Mouse (Mus musculus): ENCODE results near the gene Emilin2. TPM values are rescaled to one million over a fixed set of nuclear protein-coding genes. Genes with fewer than 3 reads are reported as not detected.

Gene Emilin2
- polyA plus RNA-seq, 1 experiment, result 32.0 TPM

DNA sequence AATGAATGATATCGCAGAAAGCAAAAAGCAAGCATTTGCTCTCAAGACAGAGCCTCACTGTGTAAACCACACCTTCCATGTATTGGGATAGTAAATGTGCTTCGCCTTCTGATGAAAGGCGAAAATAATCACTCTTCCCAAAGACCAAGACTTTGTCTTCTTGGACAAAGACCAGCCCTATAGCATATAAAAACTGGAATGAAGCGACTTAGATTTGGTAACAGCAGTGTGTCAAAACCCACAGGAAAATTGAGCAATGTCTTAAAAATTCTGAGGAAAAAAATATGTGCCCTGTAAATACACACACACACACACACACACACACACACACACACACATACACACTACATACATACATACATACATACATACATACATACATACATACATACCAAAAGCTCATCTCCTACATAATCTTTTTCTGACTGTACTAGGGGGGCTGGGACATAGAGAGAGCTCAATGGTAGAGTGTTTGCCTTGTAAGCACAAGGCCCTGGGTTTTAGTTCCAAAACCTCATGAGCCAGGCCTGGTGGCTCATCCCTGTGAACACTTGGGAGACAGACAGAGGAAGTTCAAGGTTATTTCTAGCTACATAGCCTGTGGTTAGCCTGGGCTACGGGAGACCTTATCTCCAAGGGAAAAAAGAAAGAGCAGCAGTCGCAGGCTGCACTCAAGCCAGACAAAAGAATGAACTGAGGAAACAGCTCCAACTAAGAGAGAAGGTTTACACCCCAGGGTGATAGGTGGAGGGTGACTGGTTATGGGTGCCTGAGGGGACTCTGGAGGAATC, 33.9 kb downstream of the Emilin2 start:
- no peaks in the 10 kb centered on the region for H3K9me3 ChIP-seq (ENCODE audit: control insufficient read depth, low read length)
- no peak overlapping the region for H3K4me3 ChIP-seq (replicated peaks)
- no peaks in the 10 kb centered on the region for H3K27me3 ChIP-seq (ENCODE audit: control insufficient read depth)
- H3K36me3 ChIP-seq (ENCODE audit: control insufficient read depth), result peaks cover 47% of the 10 kb centered on the region
- TF ChIP-seq TAL1 (IDR thresholded peaks at IDR 0.05; ENCODE audit: low read length) (no peak), GATA1 (IDR thresholded peaks at IDR 0.05; ENCODE audit: low read length) (no peak)
- H3K4me1 ChIP-seq (ENCODE audit: control insufficient read depth), result peaks cover 64% of the 10 kb centered on the region

DNA sequence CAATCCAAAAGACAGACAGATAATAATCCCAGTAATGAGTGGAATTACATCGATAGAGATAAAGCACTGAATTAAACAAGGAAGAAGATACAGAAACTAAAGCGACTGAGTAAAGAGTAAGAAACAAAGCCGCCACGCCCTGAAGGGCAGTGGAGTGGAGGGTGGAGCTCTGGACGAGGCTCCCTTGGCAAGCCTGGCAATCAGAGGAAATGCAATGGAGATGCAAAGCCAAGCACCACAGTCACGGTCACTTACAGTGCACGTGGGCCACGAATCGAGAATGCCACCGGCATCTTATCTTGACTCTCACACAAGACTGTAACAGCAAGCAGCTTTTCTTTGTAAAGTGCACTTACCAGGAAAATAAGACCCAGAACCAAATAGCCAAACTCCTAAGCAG, 35.0 kb downstream of the Emilin2 start:
- no peak for TF ChIP-seq TAL1 (IDR thresholded peaks at IDR 0.05; ENCODE audit: low read length)
- TF ChIP-seq GATA1 (IDR thresholded peaks at IDR 0.05; ENCODE audit: low read length), result no peak
- peaks cover 61% of the 10 kb centered on the region for H3K4me1 ChIP-seq (ENCODE audit: control insufficient read depth)
- no peak overlapping the region for H3K4me3 ChIP-seq (replicated peaks)
- H3K27me3 ChIP-seq (ENCODE audit: control insufficient read depth), result no peaks in the 10 kb centered on the region
- peaks cover 2% of the 10 kb centered on the region; the same call in 1 of the 2 replicates for H3K9me3 ChIP-seq (ENCODE audit: control insufficient read depth, low read length)
- peaks cover 54% of the 10 kb centered on the region for H3K36me3 ChIP-seq (ENCODE audit: control insufficient read depth)

DNA sequence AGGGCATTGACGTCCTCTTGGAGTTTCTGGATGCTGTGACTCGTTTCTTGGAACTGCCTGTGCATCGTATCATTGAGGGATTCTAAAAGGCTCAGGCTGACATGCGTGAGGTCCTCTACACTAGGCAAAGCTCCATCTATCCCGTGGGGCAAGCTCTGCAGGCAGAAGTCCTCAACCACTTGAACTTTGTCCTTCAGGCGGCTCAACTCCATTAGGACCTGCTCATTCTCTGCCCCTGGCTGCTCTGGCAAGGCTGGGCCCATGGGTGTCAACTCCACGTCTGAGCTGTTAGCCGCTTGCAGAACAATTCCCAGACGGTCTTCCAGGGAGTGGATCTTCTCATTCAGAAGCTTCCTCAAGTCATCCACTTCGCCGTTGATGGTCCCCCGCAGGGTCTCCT, 37.9 kb downstream of the Emilin2 start:
- Histone ChIP-seq H3K27me3 (ENCODE audit: control insufficient read depth) (no peaks in the 10 kb centered on the region), H3K4me3 (replicated peaks) (no peak overlapping the region)
- no peak for TF ChIP-seq TAL1 (IDR thresholded peaks at IDR 0.05; ENCODE audit: low read length)
- no peak for TF ChIP-seq GATA1 (IDR thresholded peaks at IDR 0.05; ENCODE audit: low read length)

DNA sequence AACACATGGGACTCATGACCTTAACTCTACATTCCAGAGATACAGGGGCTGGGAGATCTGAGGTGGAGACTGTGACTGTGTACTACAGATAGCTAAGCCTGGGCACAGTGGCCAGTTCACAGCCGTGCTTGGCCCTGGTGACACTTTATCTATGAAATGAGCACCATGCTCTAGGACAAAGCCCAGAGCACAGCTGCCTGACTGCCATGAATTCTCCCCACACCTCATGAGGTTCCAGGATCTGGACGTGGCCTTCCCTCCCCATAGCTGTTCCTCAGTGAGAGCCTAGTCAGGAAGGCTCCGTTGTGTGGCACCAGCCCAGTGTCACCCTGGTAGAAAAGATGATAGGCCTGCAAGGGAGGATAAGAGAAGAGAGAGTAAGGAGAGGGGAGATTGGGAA, 43.2 kb downstream of the Emilin2 start:
- Histone ChIP-seq H3K4me1 (ENCODE audit: control insufficient read depth) (peaks cover 86% of the 10 kb centered on the region), H3K9me3 (ENCODE audit: control insufficient read depth, low read length) (peaks cover 2% of the 10 kb centered on the region; the same call in 1 of the 2 replicates), H3K27me3 (ENCODE audit: control insufficient read depth) (no peaks in the 10 kb centered on the region), H3K4me3 (replicated peaks) (peak overlapping the region; percentile 64), H3K36me3 (ENCODE audit: control insufficient read depth) (peaks cover 78% of the 10 kb centered on the region)
- TF ChIP-seq GATA1 (IDR thresholded peaks at IDR 0.05; ENCODE audit: low read length) (peak; percentile 57; the same call in 1 of the 2 replicates), TAL1 (IDR thresholded peaks at IDR 0.05; ENCODE audit: low read length) (peak; percentile 79)

More for the DNA sequence above, 37.9 kb downstream of the Emilin2 start:
- H3K36me3 ChIP-seq (ENCODE audit: control insufficient read depth), result peaks cover 61% of the 10 kb centered on the region
- H3K9me3 ChIP-seq (ENCODE audit: control insufficient read depth, low read length), result peaks cover 2% of the 10 kb centered on the region; the same call in 1 of the 2 replicates
- H3K4me1 ChIP-seq (ENCODE audit: control insufficient read depth), result peaks cover 67% of the 10 kb centered on the region

DNA sequence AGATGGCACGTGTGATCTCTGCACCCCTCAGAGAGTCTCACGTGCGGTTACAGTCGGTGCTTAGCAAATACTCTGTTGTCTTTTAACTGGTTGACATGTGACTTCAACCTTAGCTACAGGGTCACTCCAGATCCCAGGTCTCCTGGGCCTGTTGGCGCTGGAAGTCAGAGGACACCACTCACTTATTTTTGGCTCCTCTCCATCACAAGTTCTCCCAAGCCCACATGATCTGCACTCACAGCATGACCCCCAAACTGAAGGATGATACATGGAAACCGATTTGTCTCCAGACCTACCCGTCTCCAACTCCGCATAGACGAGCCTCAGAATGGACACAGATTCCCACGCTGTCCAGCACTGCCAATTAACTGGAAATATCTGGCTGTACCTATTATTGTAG, 43.6 kb downstream of the Emilin2 start:
- Histone ChIP-seq H3K4me1 (ENCODE audit: control insufficient read depth) (peaks cover 90% of the 10 kb centered on the region), H3K27me3 (ENCODE audit: control insufficient read depth) (no peaks in the 10 kb centered on the region), H3K4me3 (replicated peaks) (peak overlapping the region; percentile 64), H3K36me3 (ENCODE audit: control insufficient read depth) (peaks cover 77% of the 10 kb centered on the region), H3K9me3 (ENCODE audit: control insufficient read depth, low read length) (peaks cover 2% of the 10 kb centered on the region; the same call in 1 of the 2 replicates)
- no peak for TF ChIP-seq TAL1 (IDR thresholded peaks at IDR 0.05; ENCODE audit: low read length)
- TF ChIP-seq GATA1 (IDR thresholded peaks at IDR 0.05; ENCODE audit: low read length), result no peak

DNA sequence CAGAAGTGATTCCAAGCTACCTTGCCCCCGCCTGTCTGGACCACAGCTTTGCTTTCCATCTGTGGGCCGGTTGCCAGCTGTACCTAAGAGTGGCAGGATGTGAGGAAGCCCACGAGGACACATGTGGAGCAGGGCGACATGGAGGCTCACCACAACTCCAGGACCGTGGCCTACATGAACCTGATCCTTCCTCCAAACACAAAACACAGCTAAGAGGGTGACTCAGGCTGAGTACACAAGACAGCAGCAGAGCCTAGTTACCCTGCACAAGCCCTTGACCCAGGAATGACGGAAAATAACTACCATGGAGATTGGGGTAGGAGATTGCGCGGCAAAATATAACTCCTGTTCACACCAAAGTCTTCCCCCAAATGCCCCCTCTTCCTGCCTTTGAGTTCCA, 44.4 kb downstream of the Emilin2 start:
- TF ChIP-seq GATA1 (IDR thresholded peaks at IDR 0.05; ENCODE audit: low read length) (no peak), TAL1 (IDR thresholded peaks at IDR 0.05; ENCODE audit: low read length) (no peak)
- H3K9me3 ChIP-seq (ENCODE audit: control insufficient read depth, low read length), result no peaks in the 10 kb centered on the region
- H3K4me3 ChIP-seq (replicated peaks), result peak overlapping the region; percentile 64
- H3K4me1 ChIP-seq (ENCODE audit: control insufficient read depth), result peaks cover 95% of the 10 kb centered on the region
- H3K27me3 ChIP-seq (ENCODE audit: control insufficient read depth), result no peaks in the 10 kb centered on the region
- peaks cover 72% of the 10 kb centered on the region for H3K36me3 ChIP-seq (ENCODE audit: control insufficient read depth)

DNA sequence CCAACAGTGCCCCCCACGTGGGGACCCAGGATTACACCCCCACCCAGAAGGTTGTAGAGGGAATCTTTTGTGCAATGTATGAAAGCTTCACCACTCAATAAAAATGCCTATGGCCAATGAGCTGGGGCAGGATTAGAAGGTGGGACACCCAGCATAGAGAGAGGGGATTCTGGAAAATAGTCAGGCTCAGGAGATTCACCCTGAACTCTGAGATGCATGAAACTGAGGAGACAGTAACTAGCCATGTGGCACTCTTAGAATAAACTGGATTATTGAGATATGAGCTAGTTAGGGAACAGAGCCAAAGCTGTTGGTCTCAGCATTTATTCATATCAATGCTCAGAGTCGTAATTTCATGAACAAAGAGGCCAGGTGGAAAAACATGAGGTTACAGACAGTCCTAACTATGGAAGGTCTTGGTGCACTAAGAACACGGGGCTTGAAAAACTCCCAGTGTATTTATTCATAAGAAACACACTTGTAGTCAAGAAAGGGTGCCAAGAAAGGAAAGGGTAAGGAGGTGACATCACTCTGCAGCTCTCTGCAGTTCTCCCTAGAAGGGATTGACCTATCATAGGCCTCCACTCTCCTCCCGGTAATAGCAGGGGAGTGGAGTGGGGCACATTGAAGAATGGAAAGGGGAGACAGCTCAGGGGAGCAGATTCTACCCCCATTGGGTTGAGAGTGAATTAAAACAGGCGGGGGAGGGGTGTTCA, 46.3 kb downstream of the Emilin2 start:
- peak overlapping the region; percentile 52 for H3K4me3 ChIP-seq (replicated peaks)
- H3K4me1 ChIP-seq (ENCODE audit: control insufficient read depth), result peaks cover 98% of the 10 kb centered on the region
- no peaks in the 10 kb centered on the region for H3K9me3 ChIP-seq (ENCODE audit: control insufficient read depth, low read length)
- H3K27me3 ChIP-seq (ENCODE audit: control insufficient read depth), result no peaks in the 10 kb centered on the region
- H3K36me3 ChIP-seq (ENCODE audit: control insufficient read depth), result peaks cover 73% of the 10 kb centered on the region
- TF ChIP-seq GATA1 (IDR thresholded peaks at IDR 0.05; ENCODE audit: low read length), result no peak
- no peak for TF ChIP-seq TAL1 (IDR thresholded peaks at IDR 0.05; ENCODE audit: low read length)

DNA sequence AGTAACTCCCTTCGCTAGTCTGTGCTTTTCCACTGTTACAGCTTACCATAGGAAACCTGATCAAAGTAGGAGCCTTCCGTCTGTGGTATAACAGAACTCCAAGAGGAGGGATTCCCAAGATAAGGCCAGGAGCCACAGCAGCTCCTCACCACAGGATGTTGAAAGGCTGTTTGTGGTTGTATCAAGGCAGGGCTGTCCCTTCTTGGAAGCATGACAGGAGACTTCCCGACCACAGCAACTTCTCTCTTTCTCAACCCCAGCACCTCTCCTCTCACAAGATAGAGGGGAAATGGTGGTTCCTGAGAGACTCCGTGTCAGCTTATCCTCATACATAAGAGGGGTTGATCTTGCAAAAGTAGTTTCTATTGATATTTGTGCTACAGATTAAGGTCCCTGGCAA, 47.0 kb downstream of the Emilin2 start:
- Histone ChIP-seq H3K27me3 (ENCODE audit: control insufficient read depth) (no peaks in the 10 kb centered on the region), H3K36me3 (ENCODE audit: control insufficient read depth) (peaks cover 71% of the 10 kb centered on the region), H3K9me3 (ENCODE audit: control insufficient read depth, low read length) (no peaks in the 10 kb centered on the region), H3K4me3 (replicated peaks) (peak overlapping the region; percentile 52), H3K4me1 (ENCODE audit: control insufficient read depth) (peaks cover 98% of the 10 kb centered on the region)
- TF ChIP-seq TAL1 (IDR thresholded peaks at IDR 0.05; ENCODE audit: low read length), result no peak
- no peak for TF ChIP-seq GATA1 (IDR thresholded peaks at IDR 0.05; ENCODE audit: low read length)

DNA sequence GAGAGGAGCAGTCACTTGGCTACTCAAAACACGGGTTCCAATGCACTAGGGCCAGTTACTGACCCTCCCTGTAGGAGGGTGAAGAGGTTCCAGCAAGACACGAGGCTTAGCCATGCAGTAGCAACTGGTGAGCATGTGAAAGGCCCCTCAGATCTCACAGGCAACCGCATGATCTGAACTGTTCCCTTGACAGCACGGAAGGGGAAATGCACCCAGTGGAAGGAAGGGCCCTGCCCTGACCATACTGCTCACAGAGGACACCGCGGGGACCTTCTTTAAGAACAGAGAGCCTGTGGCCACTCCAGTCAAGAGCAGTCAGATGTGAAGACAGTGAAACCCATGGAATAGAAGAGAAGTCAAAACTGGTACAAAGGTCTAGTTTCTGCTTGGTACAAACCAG, 48.6 kb downstream of the Emilin2 start:
- Histone ChIP-seq H3K36me3 (ENCODE audit: control insufficient read depth) (peaks cover 83% of the 10 kb centered on the region), H3K4me1 (ENCODE audit: control insufficient read depth) (peaks cover 98% of the 10 kb centered on the region), H3K9me3 (ENCODE audit: control insufficient read depth, low read length) (no peaks in the 10 kb centered on the region), H3K4me3 (replicated peaks) (no peak overlapping the region), H3K27me3 (ENCODE audit: control insufficient read depth) (no peaks in the 10 kb centered on the region)
- TF ChIP-seq TAL1 (IDR thresholded peaks at IDR 0.05; ENCODE audit: low read length), result no peak
- no peak for TF ChIP-seq GATA1 (IDR thresholded peaks at IDR 0.05; ENCODE audit: low read length)
